Mouse (Mus musculus): Measurements from ENCODE around the gene Mpzl3.

Mpzl3 gene

DNA sequence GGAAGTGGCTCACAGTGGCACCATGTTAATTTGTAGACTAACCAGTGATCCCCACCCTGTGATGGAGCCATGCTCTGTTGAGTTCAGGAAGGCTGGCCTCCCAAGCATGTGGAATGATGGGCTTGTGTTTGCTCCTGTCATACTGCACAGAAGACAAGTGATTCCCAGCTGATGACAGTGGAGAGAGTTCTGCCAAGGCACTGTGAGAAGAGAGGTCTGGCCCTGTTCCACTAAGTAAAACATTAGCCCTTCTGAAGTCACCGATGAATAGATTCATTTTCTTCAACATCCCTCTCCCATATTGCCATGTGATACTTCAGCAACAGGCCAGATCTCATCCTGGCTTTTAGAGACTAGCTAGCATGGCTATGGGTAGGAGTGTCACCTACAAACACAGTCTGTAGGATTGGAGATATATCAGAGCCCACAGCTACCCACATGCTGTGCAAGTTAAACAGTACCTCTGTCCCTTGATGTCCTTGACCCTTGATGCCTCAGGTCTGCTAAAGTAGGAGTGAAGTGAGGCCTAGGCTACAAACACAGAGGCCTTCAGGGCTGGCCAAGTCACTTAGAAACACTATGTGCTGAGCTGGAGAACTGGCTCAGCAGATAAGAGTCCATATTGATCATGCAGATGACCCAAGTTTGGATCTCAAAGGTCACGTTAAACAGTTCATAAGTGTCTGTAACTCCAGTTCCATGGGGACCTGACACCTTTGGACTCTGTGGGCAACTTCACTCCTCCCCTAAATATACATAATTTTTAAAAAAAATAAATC is 50.8 kb downstream of the Mpzl3 start:
- DNase-seq = no peak

DNA sequence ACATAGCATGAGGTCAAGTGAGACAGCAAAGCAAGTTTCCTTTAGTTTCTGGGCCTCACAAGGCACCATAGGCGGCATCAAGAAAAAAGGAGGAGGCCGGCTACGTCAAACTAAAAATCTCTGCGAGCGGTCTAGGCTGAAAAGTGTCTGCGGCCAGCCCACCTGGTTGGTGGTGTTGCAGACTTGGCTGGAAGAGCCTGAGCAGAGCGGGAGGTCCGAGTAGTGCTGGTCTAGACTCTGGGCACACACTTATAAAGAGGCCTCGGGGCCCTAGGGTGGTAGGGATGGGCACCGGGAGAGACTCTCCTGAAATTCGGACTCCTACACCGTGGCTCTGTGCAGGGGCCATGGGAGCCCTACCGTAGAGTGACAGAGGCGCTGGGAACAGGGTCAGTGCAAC is 60.7 kb downstream of the Mpzl3 start:
- peak; percentile 90 to 91 for DNase-seq

DNA sequence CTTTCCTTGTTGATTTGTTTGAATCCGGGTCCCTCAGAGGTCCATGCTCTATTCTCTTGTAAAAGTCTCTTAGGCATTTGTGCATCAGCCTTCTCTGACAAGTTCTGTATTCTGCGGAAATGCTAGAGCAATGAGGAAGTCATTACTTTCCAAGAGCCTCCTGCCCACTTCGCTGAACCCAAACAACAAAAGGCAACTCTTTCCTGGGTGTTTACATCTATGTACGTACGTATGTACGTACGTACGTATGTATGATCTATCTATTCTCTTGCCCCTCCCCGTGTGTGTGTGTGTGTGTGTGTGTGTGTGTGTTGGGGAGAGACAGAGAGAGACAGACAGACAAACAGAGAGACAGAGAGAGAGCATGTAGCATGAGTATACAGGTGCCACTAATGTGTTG is 61.8 kb downstream of the Mpzl3 start:
- DNase-seq = no peak

DNA sequence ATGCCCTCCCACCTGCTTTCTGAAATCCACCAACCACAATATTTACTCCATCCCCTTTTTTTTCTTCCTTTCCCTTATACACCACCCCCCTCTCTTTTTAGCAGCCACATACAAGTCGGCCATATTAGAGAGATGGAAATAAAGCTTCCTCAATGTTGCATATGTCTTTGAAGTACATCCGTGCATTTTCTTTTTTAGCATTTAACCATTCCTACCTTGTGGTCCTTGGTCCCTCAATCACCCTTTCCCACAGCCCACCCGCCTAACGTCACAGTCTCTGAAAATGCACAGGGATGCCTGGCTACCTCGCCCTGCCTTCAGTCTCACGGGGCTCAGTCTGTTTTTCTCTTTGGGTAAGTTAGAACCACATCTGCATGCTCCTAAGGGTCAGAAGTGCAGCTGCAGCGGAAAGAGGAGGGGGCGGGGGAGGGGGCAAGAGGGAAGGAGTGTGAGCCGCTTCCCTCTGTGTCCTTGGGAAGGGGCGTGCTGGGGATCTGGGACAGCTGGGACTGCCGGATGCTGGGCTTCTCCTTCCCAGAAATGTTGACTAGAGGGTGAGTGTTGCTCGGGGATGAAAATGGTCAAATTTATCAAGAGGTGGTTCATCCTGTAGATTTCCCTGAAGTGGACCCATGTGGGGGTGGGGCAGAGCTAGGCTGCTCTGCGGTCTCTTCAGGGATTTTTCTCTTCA is 62.9 kb downstream of the Mpzl3 start, which contains the start of gene Scn2b:
Gene Scn2b, plus strand, starts transcription at position 42 of the 691 bp plus-strand sequence.
- peak; percentile 44 to 62 for DNase-seq

DNA sequence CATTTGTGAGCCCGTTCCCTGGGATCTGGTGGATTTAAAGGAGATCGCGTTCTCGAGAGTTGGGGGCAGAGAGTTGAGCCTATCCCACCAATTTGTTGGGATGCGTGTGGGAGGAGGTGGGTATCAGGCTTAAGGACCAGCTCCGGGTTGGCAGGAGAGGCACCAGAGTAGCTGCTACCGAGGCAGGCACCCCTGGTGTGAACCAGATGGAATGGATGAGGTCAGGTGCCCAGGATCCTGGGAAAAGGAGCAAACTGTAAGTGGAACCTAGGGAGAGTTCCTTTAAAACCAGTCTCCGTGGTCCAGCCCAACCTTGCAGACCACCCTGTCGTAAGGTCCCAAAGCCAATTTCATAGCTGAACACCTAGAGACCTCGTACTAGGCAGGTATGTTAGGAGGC is 63.6 kb downstream of the Mpzl3 start:
- peak; percentile 91 to 95 for DNase-seq

GRCm38 (mm10) chr9:45119316-45119953 is 64.4 kb downstream of the Mpzl3 start:
- no peak for DNase-seq

DNA sequence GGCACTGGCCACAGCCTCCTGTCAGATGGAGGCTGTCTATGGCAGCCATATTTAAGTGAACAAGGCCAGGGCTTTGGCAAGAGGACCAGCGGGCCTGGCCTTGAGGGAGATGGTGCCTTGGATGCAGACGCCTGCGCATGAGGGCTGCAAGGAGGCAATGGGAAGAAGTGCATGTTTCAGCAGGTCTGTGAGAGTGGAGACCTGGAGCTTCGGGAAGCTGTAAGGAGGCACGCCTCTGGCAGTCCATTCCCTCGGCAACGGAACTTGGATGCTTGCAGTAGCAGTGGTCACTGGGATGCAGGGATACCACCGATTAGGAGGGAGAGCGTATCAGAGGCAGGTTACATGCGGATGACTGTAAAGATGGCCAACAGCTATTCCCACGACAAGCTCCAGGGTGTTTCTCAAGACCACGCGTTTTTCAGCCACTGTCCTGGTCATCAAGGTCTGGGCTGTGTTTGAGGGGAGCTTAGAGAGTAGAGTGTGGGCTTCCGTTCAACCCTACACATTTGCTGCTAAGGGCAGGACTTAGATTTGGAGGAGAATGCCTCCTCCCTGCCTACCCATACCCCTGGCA is 65.1 kb downstream of the Mpzl3 start:
- DNase-seq = peak; percentile 54 to 62

GRCm38 (mm10) chr9:45120567-45120966 is 65.6 kb downstream of the Mpzl3 start:
- peak in 1 of 2 experiments; percentile 39 for DNase-seq

GRCm38 (mm10) chr9:45121001-45121400 is 66.0 kb downstream of the Mpzl3 start:
- DNase-seq = peak; percentile 52 to 60

DNA sequence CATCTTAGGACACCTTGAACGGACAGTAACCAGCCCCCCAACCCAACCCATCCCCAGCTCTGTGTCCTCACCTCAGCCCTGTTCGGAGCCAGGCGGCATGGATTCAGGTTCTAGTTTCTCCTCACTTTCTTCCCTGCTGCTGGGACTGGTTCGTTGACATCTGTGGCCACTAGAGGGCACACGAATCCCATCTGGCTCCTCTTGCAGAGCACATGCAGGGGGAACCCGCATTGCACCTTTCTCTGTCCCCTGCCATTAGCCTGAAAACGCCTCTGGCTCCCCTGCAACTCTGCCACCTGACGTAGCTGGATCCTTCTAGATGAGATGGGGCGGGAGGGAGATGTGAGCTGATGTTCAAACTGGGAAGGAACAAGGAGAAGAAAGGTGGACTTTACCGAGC is 66.8 kb downstream of the Mpzl3 start:
- DNase-seq = peak; percentile 86 to 89

GRCm38 (mm10) chr9:45122209-45122761 is 67.3 kb downstream of the Mpzl3 start:
- peak; percentile 47 to 70 for DNase-seq

- DNase-seq = no peak
Measured at GRCm38 (mm10) chr9:45125211-45125610, 70.2 kb downstream of the Mpzl3 start.

GRCm38 (mm10) chr9:45126941-45127340 is 72.0 kb downstream of the Mpzl3 start:
- DNase-seq = no peak
